Mouse (Mus musculus): ENCODE results near the gene Haus7. TPM values are rescaled to one million over a fixed set of nuclear protein-coding genes. Genes with fewer than 3 reads are reported as not detected.

Gene Haus7
- polyA plus RNA-seq, 1 experiment from 2014 or later: 48.4 TPM

- no peak overlapping the region for H3K4me3 ChIP-seq
- H3K27ac ChIP-seq: no peak overlapping the region
- no peaks in the 10 kb centered on the region for H3K36me3 ChIP-seq
- 67% methylated on average over 4 of the region's 4 CpGs for WGBS (ENCODE audit: insufficient replicate concordance)
- H3K4me1 ChIP-seq: no peaks in the 10 kb centered on the region
- H3K4me2 ChIP-seq: no peak overlapping the region
- H3K27me3 ChIP-seq (replicated peaks): peaks cover 9% of the 10 kb centered on the region; the same call in 1 of the 2 replicates
- H3K9ac ChIP-seq: no peak overlapping the region
- H3K9me3 ChIP-seq (replicated peaks): no peaks in the 10 kb centered on the region
- ATAC-seq: no peak
Measured at GRCm38 (mm10) chrX:73391481-73391880, 67.4 kb downstream of the Haus7 start.

Other genes starting within 250 kb of the Haus7 start
- gene Xlr4b, start 244.7 kb downstream of the Haus7 start, polyA plus RNA-seq (2016; fragmentation: Nextera tagmentation; extraction: Ambion mirVana): 2.1 and 2.5 TPM in 2 replicates
- 4.4 and 4.7 TPM in 2 replicates for gene F8a, start 230.8 kb downstream of the Haus7 start, polyA plus RNA-seq (2016; fragmentation: Nextera tagmentation; extraction: Ambion mirVana)
- 0.50 and 0.51 TPM in 2 replicates for gene Xlr4c, start 215.9 kb downstream of the Haus7 start, polyA plus RNA-seq (2016; fragmentation: Nextera tagmentation; extraction: Ambion mirVana)
- not detected in 2 replicates for gene Xlr3c, start 193.7 kb downstream of the Haus7 start, polyA plus RNA-seq (2016; fragmentation: Nextera tagmentation; extraction: Ambion mirVana)
- gene Xlr5a, start 166.1 kb downstream of the Haus7 start, polyA plus RNA-seq (2016; fragmentation: Nextera tagmentation; extraction: Ambion mirVana): not detected in 2 replicates
- gene Xlr5c, start 166.1 kb downstream of the Haus7 start, polyA plus RNA-seq (2016; fragmentation: Nextera tagmentation; extraction: Ambion mirVana): not detected in 2 replicates
- gene Gm45015, start 122.2 kb downstream of the Haus7 start, polyA plus RNA-seq (2016; fragmentation: Nextera tagmentation; extraction: Ambion mirVana): not detected in 2 replicates
- 4.0 and 4.4 TPM in 2 replicates for gene Zfp275, start 116.4 kb downstream of the Haus7 start, polyA plus RNA-seq (2016; fragmentation: Nextera tagmentation; extraction: Ambion mirVana)
- gene Gm18336, start 60.3 kb downstream of the Haus7 start, polyA plus RNA-seq (2016; fragmentation: Nextera tagmentation; extraction: Ambion mirVana): not detected in 2 replicates
- gene Zfp92, start 47.9 kb downstream of the Haus7 start, polyA plus RNA-seq (2016; fragmentation: Nextera tagmentation; extraction: Ambion mirVana): not detected in 2 replicates
- gene Trex2, start 23.7 kb downstream of the Haus7 start, polyA plus RNA-seq (2016; fragmentation: Nextera tagmentation; extraction: Ambion mirVana): not detected in 2 replicates
- gene Bgn, start 24.6 kb upstream of the Haus7 start, polyA plus RNA-seq (2016; fragmentation: Nextera tagmentation; extraction: Ambion mirVana): 13.0 and 14.8 TPM in 2 replicates
- not detected in 2 replicates for gene Atp2b3, start 44.0 kb upstream of the Haus7 start, polyA plus RNA-seq (2016; fragmentation: Nextera tagmentation; extraction: Ambion mirVana)
- 55.2 and 56.5 TPM in 2 replicates for gene Dusp9, start 180.4 kb upstream of the Haus7 start, polyA plus RNA-seq (2016; fragmentation: Nextera tagmentation; extraction: Ambion mirVana)
- 1.2 and 1.4 TPM in 2 replicates for gene Pnck, start 201.1 kb upstream of the Haus7 start, polyA plus RNA-seq (2016; fragmentation: Nextera tagmentation; extraction: Ambion mirVana)
- gene Slc6a8, start 214.1 kb upstream of the Haus7 start, polyA plus RNA-seq (2016; fragmentation: Nextera tagmentation; extraction: Ambion mirVana): 1.3 and 1.8 TPM in 2 replicates